Mouse (Mus musculus) heart, embryonic 13.5 days (tissue): ENCODE data around the gene Ano10. TPM values are rescaled to one million over a fixed set of nuclear protein-coding genes. Genes with fewer than 3 reads are reported as not detected.
A peak's percentile ranks its signal among the peaks of the same experiment; 100 is the strongest.

Experiments
- ATAC-seq: fragments of 200-750 bp; cut with Nextera tagmentation; 2 replicates; pipeline ENCODE4 v1.8.0; 2017; ENCODE audit warnings: moderate TSS enrichment; ENCODE audit not compliant: insufficient number of reproducible peaks, low FRiP score, low TSS enrichment; ENCODE audit errors: extremely low read depth
- H3K27ac ChIP-seq: fragments of 300-500 bp; sonication (generic); replicated peaks from 2 replicates; pipeline ENCODE4 v1.5.1; 2015; ENCODE audit warnings: moderate library complexity, mild to moderate bottlenecking, inconsistent platforms
- H3K27me3 ChIP-seq: fragments of 300-500 bp; sonication (generic); replicated peaks from 2 replicates; pipeline ENCODE4 v1.6.1; 2015; ENCODE audit warnings: mild to moderate bottlenecking, inconsistent platforms
- H3K36me3 ChIP-seq: fragments of 300-500 bp; sonication (generic); 2 replicates; pipeline ENCODE4 v1.6.1; 2015; ENCODE audit warnings: mild to moderate bottlenecking, inconsistent platforms
- H3K4me1 ChIP-seq: fragments of 300-500 bp; sonication (generic); 2 replicates; pipeline ENCODE4 v1.6.1; 2015; ENCODE audit warnings: inconsistent platforms
- H3K4me2 ChIP-seq: fragments of 300-500 bp; sonication (generic); 2 replicates; pipeline ENCODE4 v1.6.1; 2015; ENCODE audit warnings: inconsistent platforms, mild to moderate bottlenecking, moderate library complexity
- H3K4me3 ChIP-seq: fragments of 300-500 bp; sonication (generic); 2 replicates; pipeline ENCODE4 v1.5.1; 2015; ENCODE audit warnings: moderate library complexity, mild to moderate bottlenecking, inconsistent platforms
- H3K9ac ChIP-seq: fragments of 300-500 bp; sonication (generic); 2 replicates; pipeline ENCODE4 v1.6.1; 2015; ENCODE audit warnings: inconsistent platforms, mild to moderate bottlenecking, moderate library complexity
- H3K9me3 ChIP-seq: fragments of 300-500 bp; sonication (generic); 2 replicates; pipeline ENCODE4 v1.6.1; 2016; ENCODE audit warnings: inconsistent platforms
- WGBS: fragments of 180-500 bp; shearing (Covaris S2); methylation state at CpG from one replicate; pipeline ENCODE4 v1.1.7; 2015; ENCODE audit warnings: mixed read lengths; 5-methylcytosine and 5-hydroxymethylcytosine counted together
- polyA plus RNA-seq: library from polyadenylated mRNA; unstranded; fragments of >200 nt; fragmentation: Nextera tagmentation; extraction: Ambion mirVana; gene quantifications from 2 replicates; pipeline ENCODE4 v1.2.1, GENCODE M21; 2015

Gene Ano10
- polyA plus RNA-seq, 1 experiment from 2014 or later: 30.8 TPM

DNA sequence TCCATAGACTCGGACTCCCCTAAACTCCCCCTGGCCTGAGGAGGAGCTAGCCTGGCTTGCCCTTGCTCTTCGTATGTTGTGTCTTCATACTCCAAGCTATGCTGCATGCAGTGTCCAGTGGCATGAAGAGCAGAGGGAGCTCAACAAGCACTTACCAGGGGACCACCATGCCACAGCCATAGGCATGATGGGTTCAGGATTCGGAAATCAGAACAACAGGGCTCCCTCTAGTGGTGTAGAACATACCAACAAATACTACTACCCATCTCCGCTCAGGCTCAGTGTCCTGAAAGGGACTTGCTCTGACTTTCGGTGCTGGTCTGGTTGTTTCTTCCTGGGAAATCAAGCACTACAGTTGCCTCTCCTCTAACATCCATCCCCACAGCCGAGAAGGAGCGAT is 68.9 kb downstream of the Ano10 start:
- Histone ChIP-seq H3K36me3 (no peaks in the 10 kb centered on the region), H3K9ac (no peak overlapping the region), H3K9me3 (no peaks in the 10 kb centered on the region), H3K4me2 (no peak overlapping the region), H3K27me3 (no peaks in the 10 kb centered on the region), H3K4me1 (0 out of 2 replicates have a peak, but pooled peaks cover 2% of the 10 kb centered on the region), H3K27ac (no peak overlapping the region), H3K4me3 (no peak overlapping the region)
- 37% methylated on average over 7 of the region's 7 CpGs for WGBS
- ATAC-seq: no peak

DNA sequence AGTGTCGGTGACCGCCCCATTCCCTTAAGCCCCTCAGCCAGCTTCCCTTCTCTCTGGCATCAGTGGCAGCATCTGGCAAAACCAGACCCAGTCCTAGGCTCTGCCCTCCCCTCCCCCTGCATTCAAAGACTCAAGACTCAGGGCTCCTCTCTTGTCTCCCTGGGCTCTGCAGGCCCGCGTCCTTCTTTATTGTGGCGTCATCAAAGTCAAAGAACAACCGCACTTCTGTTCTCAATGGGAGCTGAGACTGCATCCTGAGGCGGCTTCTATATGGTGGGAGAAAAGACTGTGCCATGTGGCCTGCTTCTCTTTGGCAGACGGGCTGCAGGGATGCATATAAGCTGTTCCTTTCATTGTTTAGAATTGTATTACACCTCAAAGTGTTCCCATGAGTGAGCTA is 71.2 kb downstream of the Ano10 start:
- ATAC-seq: no peak
- no peak overlapping the region for H3K4me2 ChIP-seq
- peak overlapping the region; percentile 57 for H3K27ac ChIP-seq
- 0 out of 2 replicates have a peak, but pooled peaks cover 2% of the 10 kb centered on the region for H3K4me1 ChIP-seq
- H3K27me3 ChIP-seq: no peaks in the 10 kb centered on the region
- H3K36me3 ChIP-seq: no peaks in the 10 kb centered on the region
- WGBS: 62% methylated on average over 8 of the region's 8 CpGs
- H3K4me3 ChIP-seq: no peak overlapping the region
- no peak overlapping the region for H3K9ac ChIP-seq
- H3K9me3 ChIP-seq: no peaks in the 10 kb centered on the region

DNA sequence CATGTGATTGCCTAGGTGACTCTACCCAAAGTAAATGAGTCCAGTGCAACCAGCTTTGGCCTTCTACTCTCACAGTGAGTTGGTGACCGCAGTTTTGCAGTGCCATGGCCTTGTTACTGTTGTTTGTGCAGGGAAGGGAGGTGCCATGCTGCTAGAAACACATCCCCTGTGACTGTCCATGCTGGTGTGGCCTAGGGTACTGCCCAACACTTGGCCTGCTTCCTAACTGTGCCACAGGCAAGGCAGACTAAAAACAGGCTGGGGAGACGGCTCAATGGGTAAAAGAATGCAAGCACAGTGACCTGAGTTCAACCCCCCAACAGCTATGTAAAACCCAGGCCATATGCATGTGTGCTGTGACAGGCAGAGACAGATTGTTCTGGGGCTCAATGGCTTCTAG is 74.3 kb downstream of the Ano10 start:
- H3K36me3 ChIP-seq: no peaks in the 10 kb centered on the region
- no peak overlapping the region for H3K27ac ChIP-seq
- 66% methylated on average over 2 of the region's 2 CpGs for WGBS

DNA sequence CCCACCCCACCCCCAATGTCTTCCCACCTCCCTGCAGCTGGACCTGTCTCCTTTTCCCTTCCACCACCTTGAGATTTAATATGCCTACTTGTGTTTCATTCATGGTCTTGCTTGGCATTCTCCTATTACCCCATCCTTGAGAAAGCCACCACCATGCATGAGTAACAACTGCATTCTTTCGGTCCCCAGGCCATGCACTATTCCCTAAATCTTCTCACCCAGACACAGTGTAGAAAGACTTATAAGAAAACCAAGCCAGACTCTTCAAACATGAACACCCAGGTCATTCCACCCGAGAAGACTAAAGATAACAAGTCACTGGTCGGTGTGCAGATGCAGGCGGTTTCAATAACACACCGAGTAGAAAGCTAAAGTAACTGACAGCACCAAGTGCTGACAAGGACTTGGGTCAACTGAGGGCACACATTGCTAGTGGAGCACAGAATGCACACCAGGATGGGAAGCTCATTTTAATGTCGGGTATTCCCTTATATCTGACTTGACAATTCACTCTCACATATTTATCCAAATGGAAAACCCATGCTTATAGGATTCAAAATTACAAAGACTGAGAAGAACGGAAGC is 77.2 kb downstream of the Ano10 start:
- Histone ChIP-seq H3K36me3 (no peaks in the 10 kb centered on the region), H3K27me3 (no peaks in the 10 kb centered on the region), H3K27ac (no peak overlapping the region), H3K9me3 (no peaks in the 10 kb centered on the region), H3K4me2 (no peak overlapping the region), H3K4me3 (no peak overlapping the region), H3K9ac (no peak overlapping the region), H3K4me1 (peaks cover 11% of the 10 kb centered on the region)
- no peak for ATAC-seq
- WGBS: 42% methylated on average over 7 of the region's 7 CpGs

More for the DNA sequence above, 74.3 kb downstream of the Ano10 start:
- H3K9ac ChIP-seq: no peak overlapping the region
- no peaks in the 10 kb centered on the region for H3K9me3 ChIP-seq
- no peaks in the 10 kb centered on the region for H3K27me3 ChIP-seq
- peaks cover 14% of the 10 kb centered on the region for H3K4me1 ChIP-seq
- no peak overlapping the region for H3K4me2 ChIP-seq
- H3K4me3 ChIP-seq: no peak overlapping the region
- no peak for ATAC-seq

DNA sequence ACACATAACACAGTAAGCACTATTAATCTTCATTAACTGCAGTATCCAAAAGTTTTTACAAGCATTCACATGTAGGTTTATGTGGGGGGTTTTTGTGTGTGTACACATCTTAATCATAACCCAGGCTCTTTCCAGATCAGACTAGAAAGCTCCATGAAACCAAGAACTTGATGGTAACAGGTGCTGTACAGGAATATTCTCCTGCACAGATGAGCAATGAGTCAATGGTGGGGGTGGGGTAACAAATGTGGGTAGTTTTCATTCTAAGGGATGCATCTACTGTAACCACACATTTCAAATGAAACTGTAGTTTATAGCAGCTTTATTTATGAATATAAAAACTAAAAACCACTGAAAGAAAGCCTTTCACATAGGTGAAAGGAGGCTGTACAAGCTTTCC is 79.1 kb downstream of the Ano10 start:
- Histone ChIP-seq H3K36me3 (no peaks in the 10 kb centered on the region), H3K27ac (no peak overlapping the region), H3K9me3 (no peaks in the 10 kb centered on the region), H3K4me1 (peaks cover 11% of the 10 kb centered on the region), H3K27me3 (no peaks in the 10 kb centered on the region), H3K4me2 (no peak overlapping the region), H3K4me3 (no peak overlapping the region), H3K9ac (no peak overlapping the region)
- ATAC-seq: no peak

DNA sequence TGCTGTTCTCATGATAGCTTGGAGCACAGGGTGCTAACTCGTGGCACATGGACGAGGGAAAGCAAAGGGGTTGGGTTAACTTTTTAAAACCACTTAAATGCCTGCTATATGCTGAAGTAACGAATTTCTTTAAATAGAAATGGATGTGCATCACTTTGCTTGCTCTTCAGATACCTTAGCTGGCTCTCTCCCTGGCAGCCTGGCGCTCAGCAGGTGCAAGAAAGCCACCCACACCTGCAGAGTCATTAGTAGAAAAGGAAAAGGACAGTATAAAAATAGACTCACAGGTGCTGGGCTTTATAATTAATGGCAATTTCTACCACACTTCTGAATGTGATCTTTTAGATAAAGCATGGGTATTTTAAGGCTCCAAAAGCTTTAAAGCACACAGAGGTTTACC is 85.9 kb downstream of the Ano10 start:
- no peak overlapping the region for H3K9ac ChIP-seq
- peaks cover 29% of the 10 kb centered on the region for H3K4me1 ChIP-seq
- H3K36me3 ChIP-seq: no peaks in the 10 kb centered on the region
- no peaks in the 10 kb centered on the region for H3K27me3 ChIP-seq
- no peaks in the 10 kb centered on the region for H3K9me3 ChIP-seq
- ATAC-seq: no peak
- WGBS: 70% methylated on average over 4 of the region's 4 CpGs
- H3K4me2 ChIP-seq: no peak overlapping the region
- no peak overlapping the region for H3K4me3 ChIP-seq
- no peak overlapping the region for H3K27ac ChIP-seq

DNA sequence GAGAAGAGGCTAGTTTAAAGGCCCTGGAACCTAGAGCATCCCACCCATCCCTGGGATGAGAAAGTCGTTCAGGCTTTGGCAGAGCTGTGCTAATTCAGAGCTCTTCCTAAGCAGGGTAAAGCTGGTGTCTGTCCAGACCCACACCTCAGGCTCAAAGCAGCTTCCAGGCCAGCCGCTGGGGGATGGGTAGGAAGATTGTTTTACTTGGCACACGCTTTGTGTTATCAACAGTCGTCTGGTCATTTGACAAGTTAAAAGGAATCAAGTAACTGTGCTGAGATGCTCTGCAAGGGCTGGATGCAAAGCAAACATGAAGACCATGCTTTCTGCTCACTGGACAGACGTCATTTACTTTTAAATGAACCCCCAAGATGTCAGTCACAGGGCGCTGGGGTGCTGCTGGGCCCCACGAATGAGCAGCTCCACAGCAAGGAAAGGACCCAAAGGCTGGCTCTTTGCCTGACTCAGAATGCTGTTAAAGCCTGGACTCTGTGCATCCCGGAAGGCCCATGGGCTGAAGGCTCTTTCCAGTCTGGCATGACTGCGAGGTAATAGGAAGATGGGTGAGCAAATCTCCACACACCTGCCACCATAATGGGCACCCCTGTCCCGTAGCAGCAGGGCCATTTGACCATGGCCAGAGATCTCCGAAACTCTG is 88.6 kb downstream of the Ano10 start:
- 36% methylated on average over 11 of the region's 11 CpGs for WGBS
- no peak overlapping the region for H3K4me3 ChIP-seq
- peak overlapping the region; percentile 1; the same call in 1 of the 2 replicates for H3K4me2 ChIP-seq
- ATAC-seq: no peak
- H3K27me3 ChIP-seq: no peaks in the 10 kb centered on the region
- no peak overlapping the region for H3K9ac ChIP-seq
- H3K4me1 ChIP-seq: peaks cover 39% of the 10 kb centered on the region
- peak overlapping the region; percentile 68 for H3K27ac ChIP-seq
- no peaks in the 10 kb centered on the region for H3K9me3 ChIP-seq
- no peaks in the 10 kb centered on the region for H3K36me3 ChIP-seq

DNA sequence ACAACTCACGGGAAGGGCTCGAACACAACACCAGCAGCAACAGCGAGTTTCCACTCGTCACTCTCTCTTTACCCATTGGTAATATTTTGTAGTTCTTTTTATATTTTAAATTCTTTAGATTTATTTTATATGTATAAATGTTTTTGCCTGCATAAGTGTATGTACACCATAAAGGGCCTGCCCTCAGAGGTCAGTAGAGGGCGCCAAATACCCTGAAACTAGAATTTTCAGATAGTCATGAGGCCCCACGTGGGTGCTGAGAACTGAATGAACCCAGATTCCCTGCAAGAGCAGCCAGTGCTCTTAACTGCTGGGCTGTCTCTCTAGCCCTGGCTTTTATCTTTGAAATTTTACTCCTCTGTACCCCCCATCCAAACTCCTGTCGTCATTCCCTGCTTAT is 89.7 kb downstream of the Ano10 start:
- H3K27ac ChIP-seq: peak overlapping the region; percentile 68; the same call in 1 of the 2 replicates
- 72% methylated on average over 7 of the region's 7 CpGs for WGBS
- no peaks in the 10 kb centered on the region for H3K9me3 ChIP-seq
- H3K36me3 ChIP-seq: no peaks in the 10 kb centered on the region
- no peak overlapping the region for H3K4me3 ChIP-seq
- no peaks in the 10 kb centered on the region for H3K27me3 ChIP-seq
- no peak overlapping the region for H3K4me2 ChIP-seq
- ATAC-seq: no peak
- peaks cover 46% of the 10 kb centered on the region for H3K4me1 ChIP-seq
- no peak overlapping the region for H3K9ac ChIP-seq

DNA sequence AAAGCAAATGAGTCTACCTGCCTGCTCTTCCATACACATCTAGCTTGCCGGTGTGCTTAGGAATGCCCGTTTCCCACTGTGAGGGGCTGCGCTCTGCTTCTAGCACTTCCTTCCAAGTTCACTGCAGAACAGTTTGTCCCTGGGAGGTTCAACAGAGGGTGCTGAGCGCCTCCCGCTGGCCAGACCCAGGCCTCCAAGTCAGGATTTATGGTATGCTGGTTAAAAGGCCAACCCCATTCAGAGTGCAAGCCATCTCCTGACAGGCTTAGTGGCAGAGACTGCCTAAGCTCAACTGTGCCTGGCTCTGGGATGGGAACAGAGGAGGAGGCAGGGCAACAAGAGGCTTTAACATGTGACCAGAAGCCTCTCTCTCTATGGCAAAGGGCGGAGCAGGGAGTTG is 95.0 kb downstream of the Ano10 start:
- H3K27me3 ChIP-seq: no peaks in the 10 kb centered on the region
- H3K27ac ChIP-seq: peak overlapping the region; percentile 54; the same call in 1 of the 2 replicates
- H3K4me1 ChIP-seq: peaks cover 70% of the 10 kb centered on the region
- no peaks in the 10 kb centered on the region for H3K36me3 ChIP-seq
- no peak overlapping the region for H3K4me3 ChIP-seq
- H3K9me3 ChIP-seq: no peaks in the 10 kb centered on the region
- no peak overlapping the region for H3K4me2 ChIP-seq
- H3K9ac ChIP-seq: no peak overlapping the region
- WGBS: 32% methylated on average over 6 of the region's 6 CpGs
- ATAC-seq: peak; percentile 18; the same call in 1 of the 2 replicates

DNA sequence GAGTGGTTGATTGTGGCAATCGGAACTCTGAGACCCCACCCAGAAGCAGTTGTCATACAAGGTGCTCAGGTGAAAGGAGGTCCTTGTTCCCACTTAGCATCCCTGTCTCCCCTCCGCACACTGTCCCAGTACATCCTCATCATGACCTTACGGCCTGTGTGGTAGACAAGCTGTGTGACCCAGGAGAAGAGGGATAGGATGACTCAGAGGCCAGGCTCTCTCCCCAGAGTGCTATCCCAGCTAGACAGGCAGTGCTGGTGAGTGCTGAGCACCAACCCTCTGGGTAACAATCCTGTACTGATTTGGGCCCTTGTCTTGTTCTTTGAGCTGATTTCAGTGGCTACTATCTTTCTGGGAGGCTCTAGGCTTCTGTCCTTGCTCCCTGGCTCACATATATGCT is 95.6 kb downstream of the Ano10 start:
- H3K27ac ChIP-seq: 0 out of 2 replicates have a peak overlapping the region, but pooled peaks have one; percentile 2
- no peak for ATAC-seq
- H3K9ac ChIP-seq: no peak overlapping the region
- H3K9me3 ChIP-seq: no peaks in the 10 kb centered on the region
- no peaks in the 10 kb centered on the region for H3K36me3 ChIP-seq
- H3K4me3 ChIP-seq: no peak overlapping the region
- no peak overlapping the region for H3K4me2 ChIP-seq
- 89% methylated on average over 3 of the region's 3 CpGs for WGBS
- H3K4me1 ChIP-seq: peaks cover 68% of the 10 kb centered on the region
- H3K27me3 ChIP-seq: no peaks in the 10 kb centered on the region

DNA sequence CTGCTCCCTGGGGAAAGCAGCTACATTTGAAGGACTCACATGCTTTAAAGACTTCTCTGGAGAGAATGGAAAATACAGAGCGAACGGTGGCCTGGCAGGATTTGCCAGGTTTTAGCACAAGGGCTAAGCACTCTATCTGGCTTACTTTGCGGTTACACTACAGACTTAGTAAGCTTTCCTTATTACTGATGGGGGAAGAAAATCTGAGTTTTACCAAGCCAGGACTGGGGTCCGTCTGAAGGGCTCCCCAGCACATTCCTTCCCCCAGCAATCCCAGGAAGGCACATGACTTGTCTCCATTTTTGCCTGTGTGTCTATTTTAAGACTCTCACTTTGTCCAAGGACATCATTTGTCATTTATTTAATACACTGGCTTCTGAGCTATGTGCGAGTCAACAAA is 97.2 kb downstream of the Ano10 start:
- Histone ChIP-seq H3K27ac (peak overlapping the region; percentile 91), H3K9ac (no peak overlapping the region), H3K9me3 (no peaks in the 10 kb centered on the region), H3K4me3 (no peak overlapping the region), H3K4me1 (peaks cover 60% of the 10 kb centered on the region), H3K4me2 (peak overlapping the region; percentile 18), H3K36me3 (no peaks in the 10 kb centered on the region), H3K27me3 (no peaks in the 10 kb centered on the region)
- 51% methylated on average over 5 of the region's 5 CpGs for WGBS
- no peak for ATAC-seq
